Mouse (Mus musculus) adrenal gland, adult 8-10 months (tissue): ENCODE measurements at regions not wholly inside any gene's neighbourhood (a gene's known extent, or its start where the extent isn't known, plus 50 kb on each side); places are given as distances from the start of the nearest gene placed in this dataset.

Experiments
- DNase-seq: peaks from one replicate; pipeline ENCODE4 v3.0.0; 2022

DNA sequence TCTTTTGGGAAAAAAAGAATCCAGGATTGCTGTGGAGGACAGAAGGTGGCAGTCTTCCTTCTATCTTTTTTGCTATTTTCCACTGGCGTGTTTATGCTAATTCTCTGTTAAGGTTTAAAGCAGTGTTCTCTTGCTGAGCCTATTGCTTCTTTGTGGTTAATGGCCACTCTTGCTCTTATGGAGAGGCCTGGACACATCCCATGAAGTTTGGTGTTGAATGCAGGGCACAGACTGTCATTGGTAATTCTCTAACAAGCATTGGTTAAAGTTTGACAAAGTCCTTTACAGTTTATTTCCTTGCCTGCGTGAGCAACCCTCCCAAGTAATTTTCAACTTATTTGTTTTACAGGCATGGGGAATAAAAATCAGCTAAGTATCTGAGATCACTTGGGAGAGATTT is 165.1 kb upstream of the Pdcd1 start:
- no peak for DNase-seq

DNA sequence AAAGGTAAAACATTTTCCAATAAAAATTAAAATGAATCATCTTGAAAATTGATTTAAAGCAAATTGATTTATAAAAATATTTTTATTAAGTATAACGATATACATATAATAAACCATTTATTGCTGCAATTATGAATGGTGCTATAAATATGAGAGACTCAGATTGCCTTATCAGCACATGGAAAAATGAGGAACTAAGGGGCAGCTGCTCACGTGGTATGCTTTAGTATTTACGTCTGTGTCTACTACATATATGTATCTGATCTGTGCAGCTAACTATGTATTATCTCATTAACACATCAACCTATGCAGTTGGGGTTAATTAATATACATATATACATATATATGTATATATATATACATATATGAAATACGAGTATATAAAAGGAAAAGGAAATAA is 156.6 kb upstream of the Pdcd1 start:
- DNase-seq: no peak

DNA sequence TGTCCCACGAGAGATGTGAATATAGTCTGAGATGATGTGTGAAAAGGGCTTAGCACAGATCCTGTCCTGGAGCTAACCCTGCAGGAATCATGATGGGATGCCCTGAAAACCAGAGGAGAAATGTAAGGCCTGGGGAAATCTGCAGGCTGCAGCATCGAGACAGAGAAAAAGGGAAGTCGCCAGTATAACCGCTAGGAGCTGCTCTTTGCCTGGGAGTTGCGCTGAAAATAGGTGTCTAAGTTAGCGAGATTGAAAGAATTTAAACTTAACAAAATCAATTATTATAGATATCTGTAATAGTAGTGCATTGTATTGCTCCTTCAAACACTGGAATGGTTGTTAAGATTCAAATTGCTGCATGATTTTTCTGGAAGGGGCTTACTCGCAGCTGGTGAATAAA is 155.5 kb upstream of the Pdcd1 start:
- DNase-seq: no peak

DNA sequence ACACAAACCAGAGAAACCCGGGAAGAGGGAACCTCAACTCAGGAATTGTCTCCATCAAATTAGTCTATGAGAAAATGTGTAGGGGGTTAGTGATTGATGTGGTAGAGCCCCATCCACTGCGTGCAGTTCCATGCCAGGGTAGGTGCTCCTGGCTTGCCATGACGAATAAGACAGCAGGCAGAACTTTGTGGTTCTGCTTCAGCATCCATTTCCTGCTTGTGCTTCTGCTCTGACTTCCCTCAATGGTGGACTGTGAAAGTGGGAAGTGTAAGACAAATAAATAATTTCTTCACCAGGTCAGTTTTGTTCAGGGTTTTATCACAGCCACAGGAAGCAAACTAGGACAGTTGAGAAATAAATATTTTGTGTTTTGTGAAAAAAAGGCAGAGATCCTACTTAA is 150.9 kb upstream of the Pdcd1 start:
- DNase-seq: no peak

DNA sequence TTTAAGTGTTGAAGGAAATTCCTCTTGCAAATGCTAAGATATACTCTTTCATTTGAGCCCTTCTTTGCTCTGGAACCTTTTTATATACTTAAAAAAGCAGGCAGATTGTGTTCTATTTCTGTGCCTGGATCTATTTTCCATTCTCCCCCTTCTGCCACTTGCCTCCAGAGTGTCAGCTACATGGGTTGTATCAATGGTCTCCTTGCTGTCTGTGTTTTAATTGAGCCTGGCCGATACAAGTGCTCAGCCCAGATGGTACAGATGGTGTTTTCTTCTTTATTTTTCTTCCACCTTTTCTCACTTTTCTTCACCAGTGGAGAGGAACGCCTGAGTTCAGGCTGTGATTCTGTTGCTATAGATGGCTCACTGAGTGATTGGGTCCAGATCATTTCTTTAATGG is 131.5 kb upstream of the Pdcd1 start:
- DNase-seq: no peak

DNA sequence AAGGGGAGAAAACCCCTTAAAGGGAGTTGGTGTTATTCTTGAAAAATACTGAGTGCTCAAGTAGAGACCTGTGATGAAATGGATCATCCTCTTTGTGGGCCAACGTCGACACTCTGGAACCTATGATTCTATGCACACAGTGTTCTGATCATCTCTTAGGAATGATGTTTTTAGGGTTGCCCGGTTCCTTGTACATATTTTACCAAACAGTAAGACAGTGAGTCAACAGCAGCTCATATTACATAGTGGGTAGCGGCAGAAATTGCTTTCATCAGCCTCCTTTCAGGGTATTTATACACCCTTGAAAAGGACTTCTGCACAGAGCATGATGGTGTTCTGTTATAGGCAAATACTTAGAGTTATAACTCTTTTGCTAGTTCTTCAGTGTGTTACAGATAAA is 97.6 kb upstream of the Pdcd1 start:
- DNase-seq: no peak

DNA sequence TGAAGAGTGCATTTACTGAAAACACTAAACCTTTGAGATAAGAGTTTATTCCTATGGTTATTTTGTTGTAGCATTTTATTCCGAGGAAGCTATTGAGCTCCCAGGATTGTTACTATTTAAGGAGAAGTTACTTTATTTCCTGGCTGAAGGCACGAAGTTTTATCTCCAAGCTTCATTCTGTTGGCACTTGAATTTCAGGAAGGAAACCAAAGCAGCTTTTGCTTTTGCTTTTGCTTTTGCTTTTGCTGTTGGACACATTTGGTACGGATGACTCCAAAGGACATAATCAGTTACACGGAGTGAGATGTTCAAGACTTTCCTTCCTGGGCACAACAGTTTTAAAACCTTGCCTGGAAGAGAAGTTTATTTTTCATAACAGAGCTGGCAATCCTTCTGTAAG is 94.7 kb upstream of the Pdcd1 start:
- no peak for DNase-seq

DNA sequence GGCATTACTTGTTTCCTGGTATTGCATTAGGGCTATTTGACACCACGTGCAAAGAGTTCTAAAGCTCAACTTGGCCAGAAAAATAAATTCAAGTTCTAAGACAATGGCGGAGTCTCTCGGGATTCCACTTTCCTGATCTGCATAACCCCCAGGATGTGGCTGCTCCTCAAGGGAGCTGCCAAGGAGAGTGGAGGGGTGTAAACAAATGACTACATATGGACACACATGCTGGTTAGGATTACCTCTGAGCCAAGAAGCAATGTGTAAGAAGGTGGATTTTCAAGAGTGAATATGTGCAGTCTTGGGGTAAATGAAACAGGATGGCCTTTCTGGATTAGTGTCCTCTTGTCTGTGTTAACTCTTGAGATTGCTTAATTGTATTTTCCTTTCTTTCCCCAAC is 88.2 kb upstream of the Pdcd1 start:
- no peak for DNase-seq

DNA sequence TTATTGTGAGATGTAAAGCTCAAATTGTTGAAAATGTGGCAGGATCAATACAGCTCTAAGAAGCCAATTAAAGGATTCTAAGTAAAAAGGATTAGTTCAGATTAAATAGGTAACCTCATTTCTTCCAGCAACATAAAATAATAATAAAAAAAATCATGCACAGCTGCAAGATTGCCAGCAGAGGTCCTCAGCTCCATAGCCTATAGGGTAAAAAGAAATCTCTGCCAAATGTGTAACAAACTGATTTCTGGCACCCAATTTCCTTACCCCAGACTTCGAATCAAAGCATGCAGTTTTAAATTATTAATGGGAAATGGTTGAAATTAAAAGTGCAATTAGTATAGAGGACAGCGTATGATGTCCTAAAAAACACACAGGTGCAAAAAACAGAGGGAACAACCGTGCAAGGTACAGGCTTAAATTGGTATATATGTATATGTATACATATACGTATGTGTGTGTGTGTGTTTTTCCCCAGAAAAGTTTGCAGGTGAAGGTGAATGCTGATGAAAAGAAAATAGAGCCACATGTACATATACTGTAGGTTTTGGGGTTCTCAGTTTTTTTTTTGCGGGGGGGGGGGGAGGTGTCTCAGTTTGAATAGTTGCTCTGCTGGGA is 87.2 kb upstream of the Pdcd1 start:
- no peak for DNase-seq

DNA sequence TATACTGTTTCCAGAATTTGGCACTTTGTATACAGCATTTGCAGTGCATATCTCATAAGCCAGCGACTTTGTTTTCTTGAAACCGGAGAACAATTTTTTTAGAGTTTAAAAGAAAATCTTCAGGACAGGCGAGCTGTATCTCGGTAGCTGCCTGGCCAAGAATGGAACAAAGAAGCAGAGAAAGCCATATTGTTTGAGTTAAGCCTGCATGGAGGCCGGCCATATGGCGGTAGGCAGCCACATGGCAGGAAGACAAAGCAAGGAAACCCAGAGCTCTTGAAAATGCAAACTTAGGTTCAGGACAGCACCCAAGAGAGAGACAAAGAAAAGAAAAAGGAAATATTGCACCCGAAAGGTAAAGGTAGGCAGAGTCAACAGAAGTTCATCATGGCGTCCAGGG is 84.4 kb upstream of the Pdcd1 start:
- DNase-seq: no peak
